Mouse (Mus musculus): ENCODE data around the gene Cd109. TPM values are rescaled to one million over a fixed set of nuclear protein-coding genes. Genes with fewer than 3 reads are reported as not detected.

Cd109 gene
- polyA plus RNA-seq, 1 experiment from 2014 or later: 1.5 TPM

- Histone ChIP-seq H3K4me1 (ENCODE audit: control insufficient read depth, insufficient read depth, low read length) (0 out of 2 replicates have a peak, but pooled peaks cover 2% of the 10 kb centered on the region), H3K27ac (ENCODE audit: low read depth, low read length) (no peak overlapping the region), H3K36me3 (ENCODE audit: control insufficient read depth, insufficient read depth, low read length) (no peaks in the 10 kb centered on the region), H3K4me2 (ENCODE audit: low read length) (peak overlapping the region; percentile 2; the same call in 1 of the 2 replicates), H3K4me3 (ENCODE audit: low read depth, low read length) (no peak overlapping the region), H3K9me3 (replicated peaks; ENCODE audit: control insufficient read depth, low read length) (no peaks in the 10 kb centered on the region), H3K27me3 (replicated peaks; ENCODE audit: control insufficient read depth, insufficient read depth, low read length) (no peaks in the 10 kb centered on the region), H3K9ac (ENCODE audit: low read length) (no peak overlapping the region)
- WGBS: 35% methylated on average over 6 of the region's 6 CpGs
- ATAC-seq (no peak), DNase-seq (ENCODE audit: low spot score) (no peak)
Measured at GRCm38 (mm10) chr9:78629991-78630390, 14.6 kb downstream of the Cd109 start.

- no peaks in the 10 kb centered on the region for H3K36me3 ChIP-seq (ENCODE audit: control insufficient read depth, insufficient read depth, low read length)
- H3K4me3 ChIP-seq (ENCODE audit: low read depth, low read length): no peak overlapping the region
- H3K27ac ChIP-seq (ENCODE audit: low read depth, low read length): no peak overlapping the region
- H3K9ac ChIP-seq (ENCODE audit: low read length): no peak overlapping the region
- no peak for ATAC-seq
- H3K4me1 ChIP-seq (ENCODE audit: control insufficient read depth, insufficient read depth, low read length): 0 out of 2 replicates have a peak, but pooled peaks cover 2% of the 10 kb centered on the region
- H3K9me3 ChIP-seq (replicated peaks; ENCODE audit: control insufficient read depth, low read length): no peaks in the 10 kb centered on the region
- no peaks in the 10 kb centered on the region for H3K27me3 ChIP-seq (replicated peaks; ENCODE audit: control insufficient read depth, insufficient read depth, low read length)
- DNase-seq (ENCODE audit: low spot score): no peak
- 81% methylated on average over 6 of the region's 6 CpGs for WGBS
- H3K4me2 ChIP-seq (ENCODE audit: low read length): no peak overlapping the region
Measured at GRCm38 (mm10) chr9:78631755-78632434, 16.5 kb downstream of the Cd109 start.

DNA sequence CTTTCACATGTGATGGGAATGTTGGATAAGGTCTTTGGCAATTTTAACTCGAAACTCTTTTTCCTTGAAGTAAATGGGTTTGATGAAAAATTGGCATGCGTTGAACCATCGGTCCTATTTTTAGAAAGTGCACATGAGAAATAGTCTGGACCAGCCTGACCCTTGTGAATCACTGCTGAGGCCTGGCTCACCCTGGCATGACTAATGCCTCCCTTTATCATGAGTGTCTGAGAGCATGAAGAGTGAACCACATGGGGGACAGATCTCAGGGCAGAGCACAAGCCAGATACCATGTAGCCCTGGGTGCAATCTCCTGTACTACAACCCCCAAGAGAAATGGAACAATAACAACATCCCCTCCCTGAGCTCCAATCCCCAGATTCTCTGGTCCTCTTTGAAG is 18.6 kb downstream of the Cd109 start:
- 95% methylated on average over 3 of the region's 3 CpGs for WGBS
- Histone ChIP-seq H3K4me1 (ENCODE audit: control insufficient read depth, insufficient read depth, low read length) (0 out of 2 replicates have a peak, but pooled peaks cover 2% of the 10 kb centered on the region), H3K9me3 (replicated peaks; ENCODE audit: control insufficient read depth, low read length) (no peaks in the 10 kb centered on the region), H3K27ac (ENCODE audit: low read depth, low read length) (no peak overlapping the region), H3K4me3 (ENCODE audit: low read depth, low read length) (no peak overlapping the region), H3K36me3 (ENCODE audit: control insufficient read depth, insufficient read depth, low read length) (no peaks in the 10 kb centered on the region), H3K4me2 (ENCODE audit: low read length) (no peak overlapping the region), H3K27me3 (replicated peaks; ENCODE audit: control insufficient read depth, insufficient read depth, low read length) (no peaks in the 10 kb centered on the region), H3K9ac (ENCODE audit: low read length) (no peak overlapping the region)
- no peak for DNase-seq (ENCODE audit: low spot score)
- ATAC-seq: no peak

DNA sequence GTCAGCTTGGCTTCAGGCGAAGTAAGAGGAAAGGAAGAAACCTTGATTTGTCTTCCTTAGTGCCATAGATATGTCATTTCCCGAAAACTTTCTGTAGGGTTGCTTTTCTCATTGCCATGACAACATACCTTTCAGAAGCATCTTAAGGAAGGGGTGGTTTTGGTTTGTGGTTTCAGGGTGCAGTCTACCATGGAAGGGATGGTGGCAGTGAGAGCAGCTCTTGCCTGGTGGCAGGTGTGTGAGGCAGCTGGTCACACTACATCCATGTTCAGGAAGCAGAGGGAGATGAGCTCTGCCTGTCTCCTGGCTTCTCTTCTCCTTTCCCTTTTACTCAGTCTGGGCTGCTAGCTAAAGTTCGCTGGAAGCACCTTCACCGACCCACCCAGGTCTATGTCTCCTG is 26.0 kb downstream of the Cd109 start:
- Histone ChIP-seq H3K9ac (ENCODE audit: low read length) (no peak overlapping the region), H3K27me3 (replicated peaks; ENCODE audit: control insufficient read depth, insufficient read depth, low read length) (no peaks in the 10 kb centered on the region), H3K4me1 (ENCODE audit: control insufficient read depth, insufficient read depth, low read length) (no peaks in the 10 kb centered on the region), H3K9me3 (replicated peaks; ENCODE audit: control insufficient read depth, low read length) (no peaks in the 10 kb centered on the region), H3K27ac (ENCODE audit: low read depth, low read length) (no peak overlapping the region), H3K4me3 (ENCODE audit: low read depth, low read length) (no peak overlapping the region), H3K36me3 (ENCODE audit: control insufficient read depth, insufficient read depth, low read length) (no peaks in the 10 kb centered on the region), H3K4me2 (ENCODE audit: low read length) (no peak overlapping the region)
- ATAC-seq (no peak), DNase-seq (ENCODE audit: low spot score) (no peak)
- WGBS: 84% methylated on average over 4 of the region's 4 CpGs

DNA sequence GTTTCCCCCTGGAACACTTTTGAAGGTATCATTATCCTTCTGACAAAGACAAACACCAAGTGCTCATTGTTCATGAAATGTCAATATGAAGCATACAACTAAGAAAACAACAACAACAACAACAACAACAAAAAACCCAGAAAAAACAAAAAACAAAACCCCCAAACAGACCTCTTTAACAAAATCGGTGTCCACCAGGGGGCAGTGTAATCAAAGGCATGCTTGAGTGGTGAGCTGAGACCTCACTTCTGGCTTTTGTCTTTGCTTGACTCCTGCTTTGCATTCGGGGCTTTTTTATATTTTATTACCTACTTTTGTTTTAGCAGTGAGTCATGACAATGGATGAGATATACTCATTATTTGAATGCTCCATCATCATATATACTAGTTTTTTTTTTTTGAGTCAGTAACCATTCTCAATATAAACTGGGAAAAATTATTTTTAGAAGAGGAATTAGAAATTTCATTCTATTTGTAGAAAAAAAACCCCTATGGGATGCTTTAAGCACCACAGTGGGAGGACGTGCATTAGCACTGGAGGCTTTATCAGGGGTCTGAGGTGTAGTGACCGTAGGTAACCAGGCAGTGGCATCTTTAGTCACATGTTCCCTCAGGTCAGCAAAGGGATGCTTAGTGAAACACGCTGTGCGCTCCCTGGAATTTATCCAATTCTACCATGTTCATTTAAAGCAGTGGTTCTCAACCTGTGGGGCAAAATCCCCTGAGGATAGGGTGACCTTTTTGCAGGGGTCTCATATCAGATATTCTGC is 30.8 kb downstream of the Cd109 start:
- peak; percentile 79 for DNase-seq (ENCODE audit: low spot score)
- no peak overlapping the region for H3K9ac ChIP-seq (ENCODE audit: low read length)
- H3K4me3 ChIP-seq (ENCODE audit: low read depth, low read length): no peak overlapping the region
- no peak overlapping the region for H3K4me2 ChIP-seq (ENCODE audit: low read length)
- WGBS: 48% methylated on average over 6 of the region's 6 CpGs
- H3K4me1 ChIP-seq (ENCODE audit: control insufficient read depth, insufficient read depth, low read length): no peaks in the 10 kb centered on the region
- 0 out of 2 replicates have a peak, but pooled peaks have one; percentile 40 for ATAC-seq
- H3K9me3 ChIP-seq (replicated peaks; ENCODE audit: control insufficient read depth, low read length): no peaks in the 10 kb centered on the region
- H3K27me3 ChIP-seq (replicated peaks; ENCODE audit: control insufficient read depth, insufficient read depth, low read length): no peaks in the 10 kb centered on the region
- no peaks in the 10 kb centered on the region for H3K36me3 ChIP-seq (ENCODE audit: control insufficient read depth, insufficient read depth, low read length)
- no peak overlapping the region for H3K27ac ChIP-seq (ENCODE audit: low read depth, low read length)

DNA sequence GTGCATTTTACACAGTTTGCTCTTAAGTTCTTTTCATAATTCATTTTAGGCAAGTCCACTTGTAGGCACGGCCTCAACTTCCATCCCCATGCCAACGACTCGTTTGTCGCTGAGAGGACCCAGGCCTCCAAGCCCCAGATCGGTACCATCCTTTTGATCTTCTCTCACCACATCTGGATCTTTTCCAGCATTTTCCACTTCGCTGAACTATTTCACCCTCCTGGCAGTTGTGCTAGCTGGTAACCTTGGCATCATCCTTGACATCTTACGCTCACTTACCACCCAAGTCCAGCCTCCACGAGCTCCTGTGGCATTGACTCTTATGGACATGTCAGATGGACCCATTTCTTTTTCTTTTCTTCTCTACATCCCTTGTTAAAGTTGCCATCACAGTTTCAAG is 33.3 kb downstream of the Cd109 start:
- Histone ChIP-seq H3K4me3 (ENCODE audit: low read depth, low read length) (no peak overlapping the region), H3K9ac (ENCODE audit: low read length) (no peak overlapping the region), H3K9me3 (replicated peaks; ENCODE audit: control insufficient read depth, low read length) (no peaks in the 10 kb centered on the region), H3K27me3 (replicated peaks; ENCODE audit: control insufficient read depth, insufficient read depth, low read length) (no peaks in the 10 kb centered on the region), H3K27ac (ENCODE audit: low read depth, low read length) (no peak overlapping the region), H3K36me3 (ENCODE audit: control insufficient read depth, insufficient read depth, low read length) (no peaks in the 10 kb centered on the region), H3K4me2 (ENCODE audit: low read length) (no peak overlapping the region), H3K4me1 (ENCODE audit: control insufficient read depth, insufficient read depth, low read length) (no peaks in the 10 kb centered on the region)
- DNase-seq (ENCODE audit: low spot score): peak; percentile 6
- 66% methylated on average over 8 of the region's 8 CpGs for WGBS
- no peak for ATAC-seq

DNA sequence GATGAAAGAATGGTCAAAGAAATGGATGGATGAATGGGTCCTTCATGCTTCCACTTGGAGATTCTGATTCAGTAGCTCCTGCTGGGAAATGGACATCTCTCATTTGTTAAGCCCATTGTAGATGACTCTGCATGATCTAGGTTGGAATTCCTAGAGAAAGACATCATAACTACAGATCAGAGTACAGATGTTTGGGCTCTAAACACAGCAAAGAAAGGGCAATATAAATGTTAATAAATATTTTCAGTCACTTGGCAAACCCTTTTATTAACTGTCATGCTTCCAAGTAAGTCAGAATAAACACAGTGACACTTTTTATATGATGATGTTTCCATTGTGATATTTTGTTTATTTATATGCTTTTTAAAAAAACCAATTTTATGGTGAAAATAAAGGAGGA is 34.1 kb downstream of the Cd109 start:
- DNase-seq (ENCODE audit: low spot score) (no peak), ATAC-seq (no peak)
- Histone ChIP-seq H3K27me3 (replicated peaks; ENCODE audit: control insufficient read depth, insufficient read depth, low read length) (no peaks in the 10 kb centered on the region), H3K9me3 (replicated peaks; ENCODE audit: control insufficient read depth, low read length) (no peaks in the 10 kb centered on the region), H3K36me3 (ENCODE audit: control insufficient read depth, insufficient read depth, low read length) (no peaks in the 10 kb centered on the region), H3K4me1 (ENCODE audit: control insufficient read depth, insufficient read depth, low read length) (no peaks in the 10 kb centered on the region), H3K4me3 (ENCODE audit: low read depth, low read length) (no peak overlapping the region), H3K27ac (ENCODE audit: low read depth, low read length) (no peak overlapping the region), H3K9ac (ENCODE audit: low read length) (no peak overlapping the region), H3K4me2 (ENCODE audit: low read length) (no peak overlapping the region)

- H3K4me3 ChIP-seq (ENCODE audit: low read depth, low read length): no peak overlapping the region
- ATAC-seq (no peak), DNase-seq (ENCODE audit: low spot score) (no peak)
- H3K9me3 ChIP-seq (replicated peaks; ENCODE audit: control insufficient read depth, low read length): no peaks in the 10 kb centered on the region
- H3K36me3 ChIP-seq (ENCODE audit: control insufficient read depth, insufficient read depth, low read length): no peaks in the 10 kb centered on the region
- H3K27me3 ChIP-seq (replicated peaks; ENCODE audit: control insufficient read depth, insufficient read depth, low read length): no peaks in the 10 kb centered on the region
- no peak overlapping the region for H3K4me2 ChIP-seq (ENCODE audit: low read length)
- no peaks in the 10 kb centered on the region for H3K4me1 ChIP-seq (ENCODE audit: control insufficient read depth, insufficient read depth, low read length)
- H3K27ac ChIP-seq (ENCODE audit: low read depth, low read length): no peak overlapping the region
- WGBS: 90% methylated on average over 5 of the region's 5 CpGs
- H3K9ac ChIP-seq (ENCODE audit: low read length): no peak overlapping the region
Measured at GRCm38 (mm10) chr9:78657564-78657963, 42.2 kb downstream of the Cd109 start.

DNA sequence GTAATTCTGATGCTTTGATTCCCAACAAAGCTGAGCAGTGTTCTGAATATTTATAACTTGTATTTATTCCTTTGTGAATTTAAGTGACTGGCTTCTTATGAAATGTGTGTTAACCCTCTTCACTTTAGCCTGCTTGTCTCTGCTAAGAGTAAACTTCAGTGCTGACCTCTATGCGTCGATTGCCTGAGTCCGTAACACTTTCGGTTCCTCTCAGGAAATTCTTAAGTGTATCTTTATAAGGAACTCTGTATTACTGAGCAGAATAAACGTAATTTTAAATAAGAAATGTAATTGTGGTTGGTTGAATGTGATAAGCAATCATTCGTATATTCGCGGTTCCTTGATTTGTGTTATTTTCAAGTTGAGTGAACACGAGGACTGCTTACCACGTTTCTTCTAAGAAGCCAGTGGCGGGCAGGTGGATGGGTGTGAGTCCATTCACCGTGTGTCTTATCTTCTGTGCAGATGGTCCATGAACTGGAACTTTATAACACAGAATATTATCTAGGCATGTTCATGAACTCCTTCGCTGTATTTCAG is 56.2 kb downstream of the Cd109 start:
- Histone ChIP-seq H3K36me3 (ENCODE audit: control insufficient read depth, insufficient read depth, low read length) (no peaks in the 10 kb centered on the region), H3K4me1 (ENCODE audit: control insufficient read depth, insufficient read depth, low read length) (no peaks in the 10 kb centered on the region), H3K9ac (ENCODE audit: low read length) (no peak overlapping the region), H3K4me3 (ENCODE audit: low read depth, low read length) (no peak overlapping the region), H3K4me2 (ENCODE audit: low read length) (no peak overlapping the region), H3K9me3 (replicated peaks; ENCODE audit: control insufficient read depth, low read length) (no peaks in the 10 kb centered on the region), H3K27me3 (replicated peaks; ENCODE audit: control insufficient read depth, insufficient read depth, low read length) (no peaks in the 10 kb centered on the region), H3K27ac (ENCODE audit: low read depth, low read length) (no peak overlapping the region)
- no peak for DNase-seq (ENCODE audit: low spot score)
- 86% methylated on average over 13 of the region's 13 CpGs for WGBS
- ATAC-seq: no peak
